Mouse (Mus musculus): ENCODE results near the gene Plce1. TPM values are rescaled to one million over a fixed set of nuclear protein-coding genes. Genes with fewer than 3 reads are reported as not detected.

The Plce1 gene
- polyA plus RNA-seq, 1 experiment from 2014 or later, result 0.47 TPM

DNA sequence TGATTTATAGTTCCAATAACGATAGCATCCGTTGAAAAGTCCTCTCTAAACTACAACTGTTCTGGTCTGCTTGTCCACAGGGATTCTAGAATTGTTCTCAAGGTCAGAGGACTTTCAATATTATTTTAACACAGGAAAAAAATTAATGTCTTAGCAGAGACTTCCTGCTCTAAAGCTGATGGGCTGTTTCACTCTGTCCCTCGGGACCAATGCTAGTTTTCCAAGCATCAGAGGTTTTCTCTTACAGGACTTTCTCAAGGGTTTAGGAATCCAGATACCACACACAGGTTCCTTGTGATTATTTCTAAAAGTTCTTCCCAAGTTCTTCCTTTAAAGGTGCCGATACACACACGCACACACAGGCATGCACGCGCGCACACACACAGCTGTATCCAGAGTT is 263.6 kb downstream of the Plce1 start:
- 81% methylated on average over 8 of the region's 8 CpGs for WGBS (ENCODE audit: insufficient replicate concordance)
- ATAC-seq (ENCODE audit: low read depth) (no peak), DNase-seq (no peak)
- no peak overlapping the region for H3K9ac ChIP-seq
- H3K27ac ChIP-seq, result no peak overlapping the region
- no peaks in the 10 kb centered on the region for H3K36me3 ChIP-seq
- no peaks in the 10 kb centered on the region for H3K27me3 ChIP-seq
- H3K4me2 ChIP-seq, result no peak overlapping the region
- no peak overlapping the region for H3K4me3 ChIP-seq (replicated peaks)
- H3K4me1 ChIP-seq (replicated peaks), result no peaks in the 10 kb centered on the region
- H3K9me3 ChIP-seq (replicated peaks), result no peaks in the 10 kb centered on the region

DNA sequence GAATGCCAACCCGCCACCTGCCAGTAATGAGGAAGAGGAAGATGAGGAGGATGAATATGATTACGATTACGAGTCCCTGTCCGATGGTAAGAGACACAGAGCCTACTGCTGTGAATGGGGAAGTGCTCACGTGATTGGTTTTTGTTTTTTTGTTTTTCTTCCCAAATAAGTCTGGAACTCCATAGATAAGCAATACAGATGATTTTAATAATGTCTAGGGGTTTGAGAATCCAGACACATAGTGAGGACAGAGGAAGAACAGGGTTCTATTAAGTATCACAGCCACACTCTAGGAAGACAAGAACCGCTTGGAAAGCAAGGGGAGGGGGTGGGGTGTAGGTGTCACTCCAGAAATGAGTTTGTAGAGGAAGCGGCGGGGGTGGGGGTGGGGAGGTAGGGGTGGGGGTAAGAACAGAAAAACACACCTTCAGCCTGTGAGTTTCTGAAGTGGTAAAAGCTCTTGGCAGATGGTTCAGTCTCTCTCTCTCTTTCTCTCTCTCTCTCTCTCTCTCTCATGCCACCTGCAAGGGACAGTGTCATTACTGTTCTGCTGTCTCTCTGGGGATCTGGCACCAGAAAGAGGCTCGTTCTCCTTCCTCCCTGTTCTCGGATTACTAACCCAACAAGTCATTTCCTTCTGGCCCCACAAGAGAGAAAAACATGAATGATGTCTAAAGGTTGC is 265.0 kb downstream of the Plce1 start:
- 34% methylated on average over 10 of the region's 10 CpGs for WGBS (ENCODE audit: insufficient replicate concordance)
- Histone ChIP-seq H3K27ac (no peak overlapping the region), H3K4me2 (no peak overlapping the region), H3K36me3 (no peaks in the 10 kb centered on the region), H3K9me3 (replicated peaks) (no peaks in the 10 kb centered on the region), H3K4me1 (replicated peaks) (no peaks in the 10 kb centered on the region), H3K4me3 (replicated peaks) (no peak overlapping the region), H3K27me3 (no peaks in the 10 kb centered on the region), H3K9ac (no peak overlapping the region)
- DNase-seq (no peak), ATAC-seq (ENCODE audit: low read depth) (no peak)

DNA sequence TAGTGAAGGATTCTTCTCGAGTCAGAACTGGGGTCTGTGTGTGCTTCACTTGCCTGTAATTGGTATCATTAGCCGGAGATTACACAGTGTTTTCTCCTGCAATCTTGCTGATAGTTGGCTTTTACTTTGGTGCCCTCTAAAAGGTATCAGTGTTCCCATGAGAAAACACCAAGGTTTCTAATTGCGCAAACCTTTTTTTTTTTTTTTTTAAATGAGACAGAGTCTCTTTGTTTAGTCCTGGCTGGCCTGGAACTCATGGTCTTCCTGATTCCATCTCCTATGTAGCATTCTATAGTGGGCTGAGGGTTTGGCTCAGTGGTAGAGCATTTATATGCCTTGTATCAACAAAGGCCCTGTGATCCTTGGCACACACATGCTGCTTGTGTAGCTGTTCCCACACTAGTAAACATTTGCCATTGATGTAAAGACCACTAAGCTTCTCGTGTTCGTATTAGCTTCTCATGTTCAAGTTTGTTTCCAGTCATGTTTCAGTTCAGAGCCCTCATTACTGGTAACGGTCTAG is 265.6 kb downstream of the Plce1 start:
- ATAC-seq (ENCODE audit: low read depth) (no peak), DNase-seq (no peak)
- H3K36me3 ChIP-seq, result no peaks in the 10 kb centered on the region
- H3K9me3 ChIP-seq (replicated peaks), result no peaks in the 10 kb centered on the region
- no peak overlapping the region for H3K4me3 ChIP-seq (replicated peaks)
- H3K4me1 ChIP-seq (replicated peaks), result no peaks in the 10 kb centered on the region
- no peak overlapping the region for H3K4me2 ChIP-seq
- H3K27me3 ChIP-seq, result no peaks in the 10 kb centered on the region
- no peak overlapping the region for H3K27ac ChIP-seq
- H3K9ac ChIP-seq, result no peak overlapping the region
- 59% methylated on average over 6 of the region's 6 CpGs for WGBS (ENCODE audit: insufficient replicate concordance)

DNA sequence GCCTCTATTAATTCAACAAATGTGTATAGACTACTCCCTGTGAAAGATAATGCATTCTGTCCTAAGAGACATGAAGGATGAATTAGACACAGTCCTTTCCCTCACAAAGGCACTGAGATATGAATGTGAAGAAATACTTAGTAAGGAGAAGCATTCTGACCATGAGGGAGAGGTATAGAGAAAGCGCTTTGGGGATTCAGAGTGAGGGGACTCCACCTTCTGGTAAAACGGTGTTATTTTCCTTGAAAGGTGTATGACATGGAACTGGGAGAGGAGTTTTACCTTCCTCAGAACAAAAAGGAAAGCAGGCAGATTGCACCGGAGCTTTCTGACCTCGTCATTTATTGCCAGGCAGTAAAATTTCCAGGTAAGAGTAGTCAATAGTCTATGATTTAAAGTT is 269.3 kb downstream of the Plce1 start:
- H3K27ac ChIP-seq, result no peak overlapping the region
- H3K36me3 ChIP-seq, result no peaks in the 10 kb centered on the region
- no peak overlapping the region for H3K4me2 ChIP-seq
- H3K9me3 ChIP-seq (replicated peaks), result no peaks in the 10 kb centered on the region
- DNase-seq (no peak), ATAC-seq (ENCODE audit: low read depth) (no peak)
- WGBS (ENCODE audit: insufficient replicate concordance), result 50% methylated on average over 4 of the region's 4 CpGs
- no peak overlapping the region for H3K9ac ChIP-seq
- no peak overlapping the region for H3K4me3 ChIP-seq (replicated peaks)
- H3K27me3 ChIP-seq, result no peaks in the 10 kb centered on the region
- no peaks in the 10 kb centered on the region for H3K4me1 ChIP-seq (replicated peaks)

DNA sequence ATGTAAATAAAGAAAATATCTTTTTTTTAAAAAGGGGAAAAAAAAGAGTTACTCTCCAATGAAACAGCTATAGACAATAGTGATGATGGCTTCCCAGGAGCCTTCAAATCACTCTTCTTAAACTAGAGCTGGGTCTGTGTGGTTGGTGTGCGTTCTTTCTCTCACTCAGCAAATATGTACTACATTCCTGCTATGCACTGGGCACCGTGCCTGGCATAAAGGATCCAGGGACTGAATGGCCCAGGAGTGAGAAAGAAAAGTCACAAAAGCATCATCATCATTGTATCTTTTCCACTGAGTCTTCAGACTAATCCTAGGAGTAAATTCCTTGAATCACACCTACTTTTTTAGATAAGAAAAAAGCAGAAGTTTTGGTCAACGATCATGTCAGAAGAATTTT is 276.3 kb downstream of the Plce1 start:
- H3K36me3 ChIP-seq, result no peaks in the 10 kb centered on the region
- H3K9ac ChIP-seq, result no peak overlapping the region
- H3K4me3 ChIP-seq (replicated peaks), result no peak overlapping the region
- H3K4me2 ChIP-seq, result no peak overlapping the region
- no peaks in the 10 kb centered on the region for H3K9me3 ChIP-seq (replicated peaks)
- H3K4me1 ChIP-seq (replicated peaks), result no peaks in the 10 kb centered on the region
- DNase-seq (no peak), ATAC-seq (ENCODE audit: low read depth) (no peak)
- H3K27me3 ChIP-seq, result no peaks in the 10 kb centered on the region
- no peak overlapping the region for H3K27ac ChIP-seq
- WGBS (ENCODE audit: insufficient replicate concordance), result 58% methylated on average over 3 of the region's 3 CpGs

DNA sequence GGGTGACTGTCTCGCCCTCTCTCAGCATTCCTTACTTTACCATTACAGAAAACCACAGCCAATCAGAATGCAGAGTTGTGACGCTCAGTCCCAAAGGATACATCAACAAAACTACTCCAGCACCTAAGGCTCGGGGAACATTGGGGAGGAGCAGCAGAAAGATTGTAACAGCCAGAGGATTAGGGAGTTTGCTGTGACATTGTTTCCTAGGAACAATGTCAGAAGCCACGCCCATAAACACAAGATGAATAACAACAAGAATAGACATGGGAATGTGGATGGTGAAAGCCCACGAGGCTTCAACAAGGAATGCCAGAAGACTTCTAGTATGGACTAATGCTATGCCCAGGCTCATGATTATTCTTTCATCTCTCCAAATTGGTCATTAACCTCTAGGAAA is 277.1 kb downstream of the Plce1 start:
- Histone ChIP-seq H3K9me3 (replicated peaks) (no peaks in the 10 kb centered on the region), H3K27me3 (no peaks in the 10 kb centered on the region), H3K4me1 (replicated peaks) (no peaks in the 10 kb centered on the region), H3K36me3 (no peaks in the 10 kb centered on the region), H3K4me2 (no peak overlapping the region), H3K27ac (no peak overlapping the region), H3K9ac (no peak overlapping the region), H3K4me3 (replicated peaks) (no peak overlapping the region)
- ATAC-seq (ENCODE audit: low read depth), result no peak
- no peak for DNase-seq
- 51% methylated on average over 5 of the region's 5 CpGs for WGBS (ENCODE audit: insufficient replicate concordance)

DNA sequence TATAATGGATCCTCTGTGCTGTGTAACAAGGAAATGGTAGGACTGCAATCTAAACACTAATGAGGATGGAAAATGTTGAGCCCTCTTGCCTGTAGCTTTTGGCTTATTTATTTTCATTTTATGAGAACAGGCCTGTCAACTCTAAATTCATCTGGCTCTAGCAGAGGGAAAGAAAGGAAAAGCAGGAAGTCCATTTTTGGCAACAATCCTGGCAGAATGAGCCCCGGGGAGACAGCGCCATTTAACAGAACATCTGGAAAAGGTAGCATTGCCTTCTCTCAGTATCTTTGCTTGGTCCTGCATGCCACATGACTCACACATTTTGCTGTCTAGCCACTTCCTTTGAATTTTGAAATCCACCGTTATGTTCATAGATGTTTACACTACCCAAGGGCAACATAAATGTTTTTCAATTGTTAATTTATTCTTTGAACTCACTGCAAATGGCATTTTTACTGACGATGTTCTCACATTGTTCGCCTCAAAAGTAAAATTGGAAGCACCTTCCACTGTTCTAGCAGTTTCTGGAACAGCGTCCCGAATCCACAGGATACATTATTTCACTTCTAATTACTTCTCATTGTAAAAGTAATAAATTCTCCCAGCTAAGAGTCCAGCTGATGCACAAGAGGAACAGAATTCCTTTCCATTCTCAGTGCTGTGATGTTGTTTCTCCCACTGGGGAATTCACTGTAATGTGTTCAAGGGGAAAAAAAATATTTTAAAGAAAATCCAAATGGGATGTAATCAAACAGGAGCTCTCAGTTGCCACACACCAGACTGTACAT is 278.0 kb downstream of the Plce1 start:
- Histone ChIP-seq H3K9ac (no peak overlapping the region), H3K27me3 (no peaks in the 10 kb centered on the region), H3K36me3 (no peaks in the 10 kb centered on the region), H3K27ac (no peak overlapping the region), H3K4me2 (no peak overlapping the region), H3K4me1 (replicated peaks) (no peaks in the 10 kb centered on the region), H3K4me3 (replicated peaks) (no peak overlapping the region), H3K9me3 (replicated peaks) (no peaks in the 10 kb centered on the region)
- no peak for DNase-seq
- WGBS (ENCODE audit: insufficient replicate concordance), result 62% methylated on average over 7 of the region's 7 CpGs
- no peak for ATAC-seq (ENCODE audit: low read depth)

DNA sequence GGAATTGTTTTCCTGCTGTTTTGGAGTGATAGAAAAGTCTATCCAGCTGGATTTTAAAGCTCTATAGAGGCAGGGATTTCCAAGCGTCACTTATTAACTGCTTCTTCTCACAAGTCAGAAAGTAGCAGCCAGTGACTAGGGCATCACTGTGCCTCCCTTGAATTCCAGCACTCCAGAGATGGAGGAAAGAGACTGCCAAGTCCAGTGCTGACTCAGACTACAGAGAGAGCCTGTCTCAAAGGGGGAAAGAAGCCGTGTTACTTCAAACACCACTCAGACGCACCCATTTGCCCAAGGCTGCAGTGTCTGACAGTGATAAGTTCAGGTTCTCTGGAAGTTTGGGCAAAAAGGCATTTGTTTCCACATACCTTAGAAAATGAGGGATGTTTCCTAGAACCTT is 279.5 kb downstream of the Plce1 start:
- Histone ChIP-seq H3K9me3 (replicated peaks) (no peaks in the 10 kb centered on the region), H3K36me3 (no peaks in the 10 kb centered on the region), H3K4me1 (replicated peaks) (no peaks in the 10 kb centered on the region), H3K27ac (no peak overlapping the region), H3K4me2 (no peak overlapping the region), H3K27me3 (no peaks in the 10 kb centered on the region), H3K4me3 (replicated peaks) (no peak overlapping the region), H3K9ac (no peak overlapping the region)
- ATAC-seq (ENCODE audit: low read depth) (no peak), DNase-seq (no peak)
- 78% methylated on average over 3 of the region's 3 CpGs for WGBS (ENCODE audit: insufficient replicate concordance)

DNA sequence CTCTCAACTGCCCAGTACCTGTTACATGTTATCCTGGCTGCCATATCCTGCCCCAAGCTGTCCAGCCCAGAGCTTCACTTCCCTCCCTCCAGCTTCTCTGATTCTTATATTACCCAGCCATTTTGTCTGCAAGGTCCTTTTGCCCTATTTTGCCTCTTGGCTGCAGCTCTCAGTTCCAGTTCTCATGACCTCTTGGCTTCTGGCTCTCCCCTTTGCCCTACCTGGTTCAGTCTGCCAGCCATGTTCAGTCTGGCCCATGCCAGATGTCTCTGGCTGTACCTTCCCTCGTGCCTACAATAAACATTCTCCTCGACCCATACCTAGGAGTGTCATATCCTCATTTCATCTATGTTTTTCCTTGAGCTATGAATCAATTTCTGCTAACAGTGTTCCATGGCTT is 285.4 kb downstream of the Plce1 start:
- no peaks in the 10 kb centered on the region for H3K36me3 ChIP-seq
- ATAC-seq (ENCODE audit: low read depth) (no peak), DNase-seq (no peak)
- no peaks in the 10 kb centered on the region for H3K27me3 ChIP-seq
- no peaks in the 10 kb centered on the region for H3K4me1 ChIP-seq (replicated peaks)
- WGBS (ENCODE audit: insufficient replicate concordance), result 69% methylated on average over 2 of the region's 2 CpGs
- H3K9me3 ChIP-seq (replicated peaks), result no peaks in the 10 kb centered on the region
- H3K27ac ChIP-seq, result no peak overlapping the region
- no peak overlapping the region for H3K4me2 ChIP-seq
- H3K9ac ChIP-seq, result no peak overlapping the region
- H3K4me3 ChIP-seq (replicated peaks), result no peak overlapping the region

DNA sequence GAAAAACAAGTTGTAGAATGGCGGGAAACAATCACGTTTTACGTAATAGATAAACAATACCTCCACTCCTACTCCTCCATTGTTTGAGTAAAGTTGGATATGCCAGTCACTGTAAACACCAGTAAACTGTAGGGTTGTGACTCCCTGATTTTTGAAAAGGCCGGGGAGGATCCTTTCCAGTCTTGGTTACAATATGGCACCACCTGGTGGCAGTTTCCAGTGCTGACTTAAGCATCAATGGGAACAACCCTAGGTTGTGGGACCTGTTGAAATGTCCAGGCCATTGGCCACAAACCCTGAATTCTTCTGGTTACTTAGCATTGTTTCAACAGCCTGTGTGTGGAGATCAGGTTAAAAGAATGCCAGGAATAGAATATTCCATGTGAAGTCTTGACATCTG is 294.6 kb downstream of the Plce1 start:
- no peaks in the 10 kb centered on the region for H3K27me3 ChIP-seq
- DNase-seq (no peak), ATAC-seq (ENCODE audit: low read depth) (no peak)
- no peaks in the 10 kb centered on the region for H3K4me1 ChIP-seq (replicated peaks)
- no peak overlapping the region for H3K27ac ChIP-seq
- 53% methylated on average over 4 of the region's 4 CpGs for WGBS (ENCODE audit: insufficient replicate concordance)
- H3K9ac ChIP-seq, result no peak overlapping the region
- no peak overlapping the region for H3K4me2 ChIP-seq
- H3K4me3 ChIP-seq (replicated peaks), result no peak overlapping the region
- no peaks in the 10 kb centered on the region for H3K9me3 ChIP-seq (replicated peaks)
- H3K36me3 ChIP-seq, result no peaks in the 10 kb centered on the region

DNA sequence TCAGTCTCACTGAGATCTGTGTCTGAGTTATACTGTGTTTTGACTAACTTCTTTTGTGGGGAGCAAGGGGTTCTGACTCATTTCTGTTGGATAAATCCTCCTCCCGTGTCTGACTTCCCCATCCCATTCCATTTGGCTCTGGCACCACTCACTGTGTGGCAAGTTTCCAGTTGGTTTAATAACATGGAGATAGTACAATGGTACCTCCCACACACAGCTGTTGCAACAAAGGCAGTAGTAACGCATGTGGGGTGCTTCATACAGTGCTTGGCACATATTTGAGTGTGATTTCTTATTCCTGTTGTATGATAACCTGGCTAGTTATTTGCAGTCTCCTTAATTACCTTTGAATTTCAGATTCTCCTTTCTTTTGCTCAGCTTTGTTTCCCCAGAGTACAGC is 297.9 kb downstream of the Plce1 start:
- no peak for DNase-seq
- ATAC-seq (ENCODE audit: low read depth), result no peak
- no peak overlapping the region for H3K4me3 ChIP-seq (replicated peaks)
- no peaks in the 10 kb centered on the region for H3K36me3 ChIP-seq
- WGBS (ENCODE audit: insufficient replicate concordance), result 59% methylated on average over 2 of the region's 2 CpGs
- no peaks in the 10 kb centered on the region for H3K4me1 ChIP-seq (replicated peaks)
- no peaks in the 10 kb centered on the region for H3K9me3 ChIP-seq (replicated peaks)
- H3K27ac ChIP-seq, result no peak overlapping the region
- no peak overlapping the region for H3K9ac ChIP-seq
- no peak overlapping the region for H3K4me2 ChIP-seq
- H3K27me3 ChIP-seq, result no peaks in the 10 kb centered on the region

DNA sequence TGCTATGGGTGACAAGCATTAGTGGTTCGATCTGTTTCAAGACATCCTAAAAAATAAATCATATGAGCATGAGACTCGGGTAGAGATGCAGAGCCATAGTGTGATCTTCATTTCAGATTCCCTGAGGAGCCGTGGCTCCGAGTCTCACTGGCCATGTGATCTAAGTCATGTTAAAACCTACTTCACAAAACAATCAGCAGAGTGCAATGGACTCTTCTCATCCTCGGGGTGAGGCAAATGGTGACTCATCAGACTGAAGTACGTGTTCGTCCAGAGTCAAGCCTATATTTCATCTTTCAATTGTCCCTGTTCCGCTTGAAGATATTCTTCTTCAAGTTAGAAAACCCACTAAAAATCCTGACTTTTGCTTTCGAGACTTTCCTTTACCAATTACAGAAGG is 302.6 kb downstream of the Plce1 start:
- Histone ChIP-seq H3K4me1 (replicated peaks) (no peaks in the 10 kb centered on the region), H3K9ac (no peak overlapping the region), H3K27ac (no peak overlapping the region), H3K9me3 (replicated peaks) (no peaks in the 10 kb centered on the region), H3K27me3 (no peaks in the 10 kb centered on the region), H3K4me2 (no peak overlapping the region), H3K4me3 (replicated peaks) (no peak overlapping the region), H3K36me3 (peaks cover 8% of the 10 kb centered on the region)
- whole genome bisulfite sequencing (ENCODE audit: insufficient replicate concordance), result 76% methylated on average over 9 of the region's 9 CpGs
- ATAC-seq (ENCODE audit: low read depth) (no peak), DNase-seq (no peak)
